Comparison of ENCODE assay signal across 8 mouse cellular contexts in the genomic region with DNA sequence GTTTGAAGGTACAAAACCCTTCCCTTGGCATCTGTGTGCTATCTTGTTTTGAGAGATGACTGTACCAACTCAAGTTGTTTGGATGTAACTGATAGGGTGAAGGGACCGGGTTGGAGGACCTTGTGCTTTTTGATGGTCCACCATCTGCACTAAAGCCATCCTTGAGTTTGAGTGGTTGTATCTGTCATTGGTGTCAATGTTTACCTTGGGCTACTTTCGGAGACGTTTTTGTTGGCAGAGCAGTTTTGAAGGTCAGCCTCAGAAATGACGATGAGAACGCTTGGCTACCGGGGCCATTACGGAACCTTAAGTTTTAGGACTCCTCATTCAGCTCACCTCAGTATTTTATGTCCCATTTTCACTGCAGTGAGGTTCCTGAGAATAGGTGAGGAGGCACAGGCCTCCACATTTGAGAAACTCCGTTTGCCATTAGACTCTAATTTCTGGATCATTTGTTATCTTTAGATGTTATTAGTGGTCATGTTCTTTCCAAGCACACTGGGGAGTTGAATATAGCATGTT. TPM values are rescaled to one million over a fixed set of nuclear protein-coding genes. Genes with fewer than 3 reads are reported as not detected.
DNase-seq lines count a peak whose midpoint lies in the region; ATAC-seq and TF ChIP-seq lines count a peak whose summit lies in the region.

No protein-coding gene starts in this region.

- H3K9me3 ChIP-seq in heart, embryonic 13.5 days = 0 out of 2 replicates have a peak, but pooled peaks cover 16% of the 10 kb centered on the region
- H3K9me3 ChIP-seq in ES-E14 (ENCODE audit: control insufficient read depth, insufficient read depth, low read depth, low read length) = peaks cover 4% of the 10 kb centered on the region; the same call in 1 of the 2 replicates
- no peaks in the 10 kb centered on the region for H3K9me3 ChIP-seq in embryonic facial prominence, embryonic 11.5 days (replicated peaks; ENCODE audit: control insufficient read depth, low read length)
- H3K9me3 ChIP-seq in hindbrain, postnatal 0 days (ENCODE audit: low read length) = no peaks in the 10 kb centered on the region
- no peaks in the 10 kb centered on the region for H3K9me3 ChIP-seq in midbrain, embryonic 14.5 days (ENCODE audit: control insufficient read depth, low read length)

- in situ Hi-C loops in ES-E14 (cut with MboI; ENCODE audit: low sequenced_read_pairs in 2 of 2, unreplicated experiment in 2 of 2) = no loop called here

- H3K27me3 ChIP-seq in heart, embryonic 13.5 days (replicated peaks) = no peaks in the 10 kb centered on the region
- no peaks in the 10 kb centered on the region for H3K27me3 ChIP-seq in embryonic facial prominence, embryonic 11.5 days (ENCODE audit: control insufficient read depth, insufficient read depth, low read length)
- no peaks in the 10 kb centered on the region for H3K27me3 ChIP-seq in hindbrain, postnatal 0 days (ENCODE audit: insufficient read depth, low read length)
- no peaks in the 10 kb centered on the region for H3K27me3 ChIP-seq in midbrain, embryonic 14.5 days (ENCODE audit: control insufficient read depth, insufficient read depth, low read length)

- H3K4me1 ChIP-seq in heart, embryonic 13.5 days = peaks cover 26% of the 10 kb centered on the region
- peaks cover 0 to 4% of the 10 kb centered on the region in 2 experiments; a peak in 1 of 4 replicates for H3K4me1 ChIP-seq in ES-E14 (ENCODE audit: control insufficient read depth in 2 of 2, insufficient read depth in 2 of 2, low read length in 2 of 2, poor library complexity in 1 of 2)
- no peaks in the 10 kb centered on the region for H3K4me1 ChIP-seq in embryonic facial prominence, embryonic 11.5 days (ENCODE audit: control insufficient read depth, insufficient read depth, low read length)
- 0 out of 2 replicates have a peak, but pooled peaks cover 3% of the 10 kb centered on the region for H3K4me1 ChIP-seq in hindbrain, postnatal 0 days (ENCODE audit: insufficient read depth, low read length)
- H3K4me1 ChIP-seq in midbrain, embryonic 14.5 days (ENCODE audit: control insufficient read depth, insufficient read depth, low read length) = peaks cover 9% of the 10 kb centered on the region

- no peaks in the 10 kb centered on the region for H3K36me3 ChIP-seq in heart, embryonic 13.5 days
- no peaks in the 10 kb centered on the region for H3K36me3 ChIP-seq in ES-E14 (ENCODE audit: control insufficient read depth, insufficient read depth, low read length, poor library complexity, severe bottlenecking)
- no peaks in the 10 kb centered on the region; the same call in 1 of the 2 replicates for H3K36me3 ChIP-seq in embryonic facial prominence, embryonic 11.5 days (replicated peaks; ENCODE audit: control insufficient read depth, insufficient read depth, low read depth, low read length)
- no peaks in the 10 kb centered on the region for H3K36me3 ChIP-seq in hindbrain, postnatal 0 days (ENCODE audit: insufficient read depth, low read length)
- H3K36me3 ChIP-seq in midbrain, embryonic 14.5 days (ENCODE audit: control insufficient read depth, insufficient read depth, low read length) = no peaks in the 10 kb centered on the region

- WGBS in heart, embryonic 13.5 days = 24% methylated on average over 8 of the region's 8 CpGs
- 49% methylated on average over 8 of the region's 8 CpGs for WGBS in embryonic facial prominence, embryonic 11.5 days
- 34% methylated on average over 8 of the region's 8 CpGs for WGBS in hindbrain, postnatal 0 days
- WGBS in midbrain, embryonic 14.5 days = 45% methylated on average over 8 of the region's 8 CpGs

- H3K27ac ChIP-seq in heart, embryonic 13.5 days (replicated peaks) = peak overlapping the region; percentile 98
- no peak overlapping the region for H3K27ac ChIP-seq in ES-E14 (ENCODE audit: insufficient read depth, low read depth, low read length, poor library complexity, severe bottlenecking)
- H3K27ac ChIP-seq in embryonic facial prominence, embryonic 11.5 days (replicated peaks; ENCODE audit: low read depth, low read length) = 0 out of 2 replicates have a peak overlapping the region, but pooled peaks have one; percentile 98
- peak overlapping the region; percentile 99 for H3K27ac ChIP-seq in hindbrain, postnatal 0 days
- H3K27ac ChIP-seq in midbrain, embryonic 14.5 days (replicated peaks; ENCODE audit: low read depth, low read length) = peak overlapping the region; percentile 100

- peak overlapping the region; percentile 98 for H3K9ac ChIP-seq in heart, embryonic 13.5 days
- peak overlapping the region; percentile 69 for H3K9ac ChIP-seq in ES-E14 (ENCODE audit: insufficient read depth, low read depth, low read length, poor library complexity, severe bottlenecking)
- peak overlapping the region; percentile 97 for H3K9ac ChIP-seq in embryonic facial prominence, embryonic 11.5 days (replicated peaks; ENCODE audit: low read length)
- H3K9ac ChIP-seq in hindbrain, postnatal 0 days (replicated peaks; ENCODE audit: low read length) = peak overlapping the region; percentile 96
- H3K9ac ChIP-seq in midbrain, embryonic 14.5 days (replicated peaks; ENCODE audit: low read length) = peak overlapping the region; percentile 97

- TF ChIP-seq CTCF in hindbrain, postnatal 0 days (IDR thresholded peaks at IDR 0.05; ENCODE audit: low read depth) = no peak

- peak overlapping the region; percentile 75 for H3K4me3 ChIP-seq in heart, embryonic 13.5 days
- peak overlapping the region; percentile 81 to 93 for H3K4me3 ChIP-seq in ES-E14 (ENCODE audit: insufficient read depth in 1 of 2, low read depth in 1 of 2, low read length in 2 of 2, poor library complexity in 1 of 2, severe bottlenecking in 1 of 2)
- H3K4me3 ChIP-seq in embryonic facial prominence, embryonic 11.5 days (ENCODE audit: low read depth, low read length) = peak overlapping the region; percentile 68
- peak overlapping the region; percentile 66 for H3K4me3 ChIP-seq in hindbrain, postnatal 0 days (ENCODE audit: low read length)
- H3K4me3 ChIP-seq in midbrain, embryonic 14.5 days (replicated peaks; ENCODE audit: low read depth, low read length) = peak overlapping the region; percentile 62

- DNase-seq in heart, adult 11 months = no peak
- DNase-seq in ES-E14 (ENCODE audit: low read depth, low spot score) = no peak
- no peak for DNase-seq in embryonic facial prominence, embryonic 11.5 days (ENCODE audit: low spot score)
- peak; percentile 32 for DNase-seq in hindbrain, postnatal 0 days (ENCODE audit: low spot score)
- DNase-seq in midbrain, embryonic 14.5 days = peak; percentile 38
- no peak for DNase-seq in natural killer cell, adult 2 months (ENCODE audit: low spot score in 2 of 2)

- peak overlapping the region; percentile 91 for H3K4me2 ChIP-seq in heart, embryonic 13.5 days
- peak overlapping the region; percentile 62 for H3K4me2 ChIP-seq in embryonic facial prominence, embryonic 11.5 days (ENCODE audit: low read depth, low read length)
- H3K4me2 ChIP-seq in hindbrain, postnatal 0 days (ENCODE audit: low read depth, low read length) = peak overlapping the region; percentile 67
- peak overlapping the region; percentile 81 for H3K4me2 ChIP-seq in midbrain, embryonic 14.5 days (ENCODE audit: low read length)

- no peak for ATAC-seq in heart, embryonic 13.5 days (ENCODE audit: extremely low read depth, insufficient number of reproducible peaks, low FRiP score, low TSS enrichment)
- no peak for ATAC-seq in embryonic facial prominence, embryonic 11.5 days (replicated peaks; ENCODE audit: insufficient number of reproducible peaks, low FRiP score, low TSS enrichment, low read depth)
- no peak for ATAC-seq in hindbrain, postnatal 0 days
- no peak for ATAC-seq in midbrain, embryonic 14.5 days (ENCODE audit: low FRiP score, low TSS enrichment)
- ATAC-seq in frontal cortex, adult (ENCODE audit: low TSS enrichment) = no peak

TF ChIP-seq in ES-E14, 5 proteins besides CTCF, POLR2A, EP300 and RAD21:
- TF ChIP-seq CHD2 (IDR thresholded peaks at IDR 0.05; ENCODE audit: low read depth, low read length) (no peak), HCFC1 (IDR thresholded peaks at IDR 0.05; ENCODE audit: borderline replicate concordance, insufficient read depth, low read length) (no peak), ZC3H11A (IDR thresholded peaks at IDR 0.05; ENCODE audit: borderline replicate concordance, low read depth, low read length) (no peak), MAFK (IDR thresholded peaks at IDR 0.05; ENCODE audit: insufficient read depth, low read depth, low read length) (no peak), ZNF384 (IDR thresholded peaks at IDR 0.05; ENCODE audit: low read depth, low read length) (no peak)

RNA-seq across cellular contexts. Expression of gene Zfp280d, which starts 1.4 kb away (rescaled TPM):
- 21.5 and 22.8 TPM in 2 replicates for polyA plus RNA-seq in heart, embryonic 13.5 days (2015; fragmentation: Nextera tagmentation; extraction: Ambion mirVana)
- total RNA-seq in ES-E14 (2012; rRNA removed) = 53.5 and 62.6 TPM in 2 replicates
- 53.6 and 54.5 TPM in 2 replicates for polyA plus RNA-seq in embryonic facial prominence, embryonic 11.5 days (2014; fragmentation: Nextera tagmentation; extraction: Ambion mirVana)
- 45.6 and 48.6 TPM in 2 replicates for total RNA-seq in hindbrain, postnatal 0 days (2014; rRNA removed)
- 28.8 and 32.1 TPM in 2 replicates for polyA plus RNA-seq in hindbrain, postnatal 0 days (2015; fragmentation: Nextera tagmentation; extraction: Ambion mirVana)
- 46.7 and 53.3 TPM in 2 replicates for polyA plus RNA-seq in midbrain, embryonic 14.5 days (2014; fragmentation: Nextera tagmentation; extraction: Ambion mirVana)

Comparison
In these comparisons a context has a peak if more than half of its experiments do, and no peak if none do; other contexts are left out.
1. DNase-seq: peak in hindbrain, postnatal 0 days (single experiment) and midbrain, embryonic 14.5 days (single experiment); none in heart, adult 11 months (single experiment), ES-E14 (single experiment), embryonic facial prominence, embryonic 11.5 days (single experiment) and natural killer cell, adult 2 months (0 of 2).
2. Peak in every context shown above with its lines, with median percentiles within 50 percentile points of each other: H3K4me2 ChIP-seq, H3K4me3 ChIP-seq and H3K9ac ChIP-seq.